Mouse (Mus musculus) gastrocnemius, adult 8-10 months (tissue): ENCODE data around the gene Timp3. TPM values are rescaled to one million over a fixed set of nuclear protein-coding genes. Genes with fewer than 3 reads are reported as not detected.

Experiments
- DNase-seq, 2 experiments: peaks; one replicate each; pipeline ENCODE4 v3.0.0; 2022; ENCODE audit warnings: low spot score in 2 of 2
- total RNA-seq, 4 experiments: library from RNA; stranded (reverse); gene quantifications; 2 replicates each; pipeline ENCODE4 v1.2.4; 2022

Timp3 gene
- total RNA-seq, 4 experiments from 2014 or later = 47.0 to 80.7 (median 56.9) TPM

DNA sequence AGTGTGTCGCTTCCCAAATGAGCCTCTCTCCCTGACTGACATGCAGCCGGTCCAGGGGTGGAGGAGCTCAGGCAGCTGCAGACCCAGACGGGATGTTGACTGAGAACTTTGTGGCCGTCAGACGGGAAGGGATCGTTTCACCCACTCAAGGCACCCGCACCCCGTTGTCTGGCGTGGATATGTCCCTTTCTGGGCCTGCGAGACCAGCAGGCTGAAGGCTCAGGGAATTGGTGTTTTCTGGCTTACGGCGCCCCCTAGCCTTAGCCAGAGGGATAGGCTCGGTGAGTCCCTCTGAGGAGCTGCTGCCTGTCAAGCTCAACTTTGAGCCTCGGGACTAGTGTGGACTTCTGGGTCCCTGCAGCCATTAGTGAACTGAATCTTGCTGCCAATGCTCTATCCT lies 4.1 kb upstream of the Timp3 start:
- DNase-seq = peak in 1 of 2 experiments; percentile 60

DNA sequence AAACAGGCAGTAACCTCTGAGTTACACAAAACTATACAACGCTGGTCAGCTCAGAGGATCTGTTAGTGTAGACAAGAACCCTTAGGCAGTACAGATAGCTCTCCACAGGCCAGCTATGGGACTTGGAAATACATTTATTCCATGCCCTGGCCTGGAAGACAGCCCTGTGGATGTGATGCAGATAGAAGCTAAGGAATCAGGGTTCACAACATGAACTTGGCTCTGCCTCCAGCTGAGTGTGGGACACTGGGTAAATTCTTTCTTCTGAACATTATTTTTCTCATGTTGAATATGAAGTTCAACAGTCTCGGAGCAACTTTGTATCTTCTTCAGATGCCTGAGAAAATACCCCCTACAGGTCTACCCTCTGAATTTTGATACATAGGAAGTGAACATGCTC lies 2.9 kb upstream of the Timp3 start:
- DNase-seq = no peak

DNA sequence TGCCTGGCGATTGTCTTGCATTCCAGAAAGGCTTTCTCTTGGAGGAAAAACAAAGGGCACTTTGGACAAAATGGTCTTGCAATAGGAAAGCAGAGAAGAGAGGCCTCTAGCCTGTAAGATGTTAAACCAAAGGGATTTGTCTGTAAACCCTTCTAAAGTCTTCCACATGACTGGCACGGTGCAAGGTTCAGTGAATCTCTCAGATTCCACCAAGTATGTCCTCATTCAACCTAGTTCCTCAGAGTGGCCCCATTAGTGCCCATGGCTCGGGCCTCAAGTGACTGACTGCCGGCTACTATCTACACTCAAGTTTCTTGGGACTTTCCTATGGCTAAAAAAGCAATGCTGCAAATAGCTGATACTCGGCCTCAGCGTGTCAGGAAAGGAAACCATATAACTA lies 1.8 kb upstream of the Timp3 start:
- DNase-seq = no peak

DNA sequence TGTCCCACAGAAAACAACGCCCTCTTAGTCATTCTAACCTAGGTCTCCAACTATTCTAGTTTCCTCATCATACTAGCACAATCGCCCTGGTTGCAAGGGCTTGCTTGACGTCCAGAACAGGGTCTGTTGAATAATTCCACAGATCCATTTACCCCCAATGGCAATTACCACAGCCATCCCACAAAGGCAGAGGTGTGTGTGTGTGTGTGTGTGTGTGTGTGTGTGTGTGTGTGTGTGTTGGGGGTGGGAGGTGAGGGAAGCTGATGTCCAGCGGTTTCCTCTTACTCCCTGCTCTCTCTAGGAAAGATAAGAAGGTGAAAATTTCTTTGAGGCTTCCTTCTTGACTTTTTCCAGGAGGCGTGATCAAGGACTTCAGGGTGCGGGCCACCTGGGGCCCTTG lies 377 bp upstream of the Timp3 start:
- no peak for DNase-seq

DNA sequence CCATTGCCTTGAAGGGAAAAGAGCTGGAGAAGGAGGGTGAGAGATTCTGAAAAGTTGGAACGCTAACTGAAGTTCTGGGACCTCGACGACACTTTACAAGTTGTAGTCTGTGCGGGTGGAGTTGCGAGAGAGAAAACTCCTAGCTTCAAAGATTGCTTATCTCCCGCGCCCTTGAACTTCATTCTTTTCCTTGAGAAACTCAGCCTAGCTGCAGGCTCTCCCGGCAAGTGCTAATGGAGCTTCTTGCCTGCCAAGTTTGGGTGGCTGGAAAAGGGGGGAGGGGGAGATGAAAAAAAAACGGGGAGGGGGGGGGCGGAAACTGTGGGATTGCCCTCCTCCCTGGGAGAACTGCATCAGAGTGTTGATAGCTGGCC lies 932 bp downstream of the Timp3 start:
- no peak for DNase-seq

DNA sequence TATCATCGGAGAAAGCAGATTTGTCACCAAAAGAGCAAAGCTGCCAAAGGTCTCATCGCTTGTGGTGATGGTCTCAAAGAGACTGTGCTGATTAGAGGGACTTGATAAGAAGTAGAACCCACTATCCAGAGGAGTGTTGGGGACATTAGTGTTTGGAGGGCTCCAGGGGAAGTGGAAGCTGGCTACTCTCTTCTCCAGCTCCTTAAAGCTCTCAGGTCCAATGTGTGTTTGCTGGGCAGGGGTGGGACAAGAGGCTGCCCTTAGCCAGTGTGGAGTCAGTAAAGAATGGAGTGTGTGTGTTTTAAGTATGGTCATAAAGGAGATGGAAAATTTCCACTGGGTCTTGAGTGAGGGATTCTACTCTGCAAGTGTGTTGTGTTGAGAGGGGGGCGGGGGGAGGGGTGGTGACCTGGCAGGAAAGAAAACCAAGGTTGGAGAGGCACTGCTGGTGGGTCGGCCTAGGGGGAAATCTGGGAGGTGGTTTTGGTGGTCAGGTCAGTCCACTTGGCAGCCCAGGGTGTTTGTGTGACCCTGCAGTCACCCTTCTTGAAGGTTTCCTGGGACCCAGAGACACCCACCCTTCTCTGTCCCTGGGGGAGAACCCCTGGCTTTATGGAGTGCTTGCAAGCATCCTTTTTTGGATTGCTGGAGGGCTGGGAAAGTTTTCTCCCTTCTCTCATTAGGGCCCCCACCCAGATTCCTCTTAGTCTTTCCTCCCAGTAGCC lies 1.6 kb downstream of the Timp3 start:
- DNase-seq = no peak

DNA sequence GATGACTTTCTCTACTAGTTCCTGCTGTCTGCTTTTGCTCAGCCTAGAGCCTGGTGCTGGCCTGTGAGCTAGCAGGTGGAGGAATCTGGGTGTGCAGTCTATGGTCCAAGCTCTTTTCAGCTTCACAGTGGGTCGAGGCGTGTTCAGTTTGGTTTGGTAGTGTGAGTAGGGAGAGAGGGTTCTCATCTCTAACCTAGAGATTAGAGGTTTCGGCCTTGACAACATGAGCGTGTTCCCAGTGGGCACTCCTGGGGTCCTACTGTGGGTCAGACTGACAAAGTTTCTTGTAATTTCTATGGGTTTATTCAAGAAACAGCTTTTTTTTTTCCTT lies 2.1 kb downstream of the Timp3 start:
- DNase-seq = no peak

DNA sequence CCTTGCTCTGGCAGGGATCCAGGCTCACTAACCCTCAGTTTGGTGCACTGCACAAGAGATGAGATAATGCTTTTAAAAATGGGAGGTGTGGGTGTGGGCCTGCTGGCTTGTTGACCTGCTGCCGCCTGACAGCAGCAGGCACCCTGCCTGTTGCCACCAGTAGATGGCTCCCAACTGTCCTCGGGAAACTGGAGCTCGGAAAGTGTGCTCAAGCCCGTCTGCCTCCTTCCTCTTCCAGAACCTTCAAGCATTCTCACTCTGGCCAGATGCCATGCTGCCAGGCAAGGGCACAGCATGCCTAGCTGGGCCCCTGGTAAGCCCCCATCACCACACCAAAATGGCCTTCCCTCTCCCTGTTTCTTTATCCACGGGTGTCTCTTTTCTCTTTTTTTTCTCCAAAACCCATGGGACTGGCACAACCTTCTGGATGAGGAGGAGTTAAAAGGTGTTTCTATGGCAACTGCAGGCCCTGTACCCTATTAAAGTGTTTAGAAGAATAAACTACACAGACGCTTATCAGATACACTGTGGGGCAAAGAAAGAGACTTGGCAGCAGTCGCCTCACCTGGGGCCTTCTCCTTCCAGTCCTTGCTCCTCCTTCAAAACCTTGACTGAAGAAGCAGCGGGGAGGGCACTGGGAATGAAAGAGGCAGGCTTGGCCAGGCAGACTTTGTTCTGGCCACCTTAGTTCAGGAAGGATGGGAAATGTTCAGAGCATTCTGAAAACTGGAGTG lies 2.8 kb downstream of the Timp3 start:
- peak; percentile 74 to 81 for DNase-seq

DNA sequence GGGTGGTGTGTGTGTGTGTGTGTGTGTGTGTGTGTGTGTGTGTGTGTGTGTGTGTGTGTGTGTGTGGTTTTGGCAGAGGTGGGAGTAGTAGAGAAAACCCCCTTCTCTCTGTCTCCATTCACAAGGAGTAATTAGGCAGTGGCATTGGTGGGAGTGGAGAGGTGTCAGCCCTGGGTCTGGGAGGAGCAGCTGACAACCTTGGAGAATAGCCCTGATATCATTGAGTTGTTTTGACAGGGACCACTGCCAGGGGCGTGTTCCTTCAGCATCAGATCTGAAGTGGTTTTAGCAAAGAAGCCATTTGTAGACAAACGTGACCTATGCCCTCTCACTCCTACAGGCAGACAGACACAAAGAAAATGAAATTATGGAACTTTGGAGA lies 3.3 kb downstream of the Timp3 start:
- no peak for DNase-seq

DNA sequence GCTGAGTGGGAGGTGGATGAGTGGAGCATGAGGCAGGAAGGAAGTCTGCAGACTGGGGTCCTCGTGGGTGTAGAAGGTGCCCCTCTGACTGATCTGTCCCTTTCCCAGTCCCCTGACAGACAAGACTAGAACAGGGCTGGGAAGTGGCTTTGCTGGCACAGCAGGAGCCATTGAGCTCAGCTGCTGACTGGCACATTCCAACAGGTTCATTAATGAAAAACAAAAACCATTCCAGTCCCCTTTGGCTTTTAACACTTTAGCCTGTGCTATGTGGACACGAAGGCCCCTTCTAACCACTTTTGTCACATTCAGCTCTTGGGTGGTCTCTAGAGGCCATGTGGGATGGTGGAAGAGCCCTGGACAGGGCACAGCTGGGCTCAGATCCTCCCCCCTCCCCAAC lies 4.4 kb downstream of the Timp3 start:
- no peak for DNase-seq

DNA sequence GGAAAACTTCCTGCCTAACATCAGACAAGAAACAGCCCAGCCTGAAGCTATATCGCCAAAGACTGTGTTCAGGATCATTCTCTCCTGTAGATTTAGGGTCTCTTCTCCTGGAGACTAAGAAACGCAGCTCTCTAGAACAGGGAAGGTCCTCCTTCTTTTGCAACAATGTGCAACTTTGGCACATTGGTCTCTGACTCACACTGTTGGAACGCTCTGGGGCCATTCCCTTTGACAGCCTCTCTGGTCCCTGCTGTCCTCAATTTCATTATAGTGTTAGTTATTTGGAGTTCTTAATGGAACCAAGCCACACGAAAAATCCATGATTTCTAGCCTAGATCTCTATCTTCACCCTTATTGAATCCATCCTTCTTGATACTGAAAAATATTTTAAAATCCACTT lies 7.1 kb downstream of the Timp3 start:
- DNase-seq = no peak

DNA sequence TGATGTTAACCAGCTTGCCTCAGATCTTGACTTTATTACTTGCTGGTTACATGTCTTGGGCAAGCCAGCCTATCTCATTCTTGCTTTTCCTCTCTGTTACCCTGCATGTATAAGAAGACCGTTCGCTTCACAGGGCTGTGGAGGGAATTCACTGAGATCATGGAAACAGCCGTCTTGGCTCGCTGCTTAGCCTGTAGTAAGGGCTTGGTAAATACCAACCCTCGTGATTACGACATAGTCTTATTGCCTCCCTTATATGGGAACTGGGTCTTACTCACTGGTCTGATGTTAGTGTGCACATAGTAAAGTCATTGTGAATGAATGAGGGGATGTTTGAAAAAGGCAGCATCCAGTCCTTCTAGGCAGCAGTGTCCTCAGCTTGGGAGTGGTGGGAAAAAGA lies 10.4 kb downstream of the Timp3 start:
- DNase-seq = no peak

DNA sequence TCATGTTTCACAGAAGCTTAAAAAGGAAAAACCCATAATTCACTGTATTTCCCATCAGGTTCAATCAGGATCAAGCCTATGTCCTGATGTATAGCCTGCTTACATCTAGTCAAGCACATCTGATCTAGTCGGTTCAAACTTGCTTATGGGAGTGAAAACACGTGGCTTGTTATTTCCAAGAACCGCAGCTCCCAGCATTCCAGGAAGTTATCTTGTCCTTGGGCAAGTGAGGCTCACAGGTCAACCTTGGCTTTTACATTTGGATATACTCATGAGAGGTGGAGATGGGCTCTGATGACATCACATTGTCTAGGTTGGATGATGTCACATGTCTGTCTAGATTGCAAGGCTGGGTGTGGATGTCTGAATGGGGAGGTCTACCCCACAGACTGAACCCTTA lies 12.8 kb downstream of the Timp3 start:
- DNase-seq = no peak

DNA sequence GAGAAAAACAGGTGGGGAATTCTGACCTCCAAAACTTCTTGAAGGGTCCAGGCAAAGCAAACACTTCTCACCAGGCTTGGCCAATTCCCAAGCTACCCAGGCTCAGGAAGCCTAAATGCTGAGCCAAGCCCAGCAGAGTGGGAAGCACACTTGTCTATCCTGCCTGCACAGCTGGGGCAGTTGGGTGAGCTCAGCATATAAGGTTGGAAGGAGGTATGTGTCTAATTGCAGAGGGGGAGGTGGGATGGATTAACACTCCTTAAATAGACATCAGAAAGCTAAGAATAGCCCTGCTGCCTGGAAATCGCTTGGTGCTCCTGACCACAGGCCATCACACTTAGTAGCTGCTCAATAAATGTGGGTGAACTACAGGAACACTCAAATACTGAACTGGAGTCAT lies 13.3 kb downstream of the Timp3 start:
- no peak for DNase-seq

DNA sequence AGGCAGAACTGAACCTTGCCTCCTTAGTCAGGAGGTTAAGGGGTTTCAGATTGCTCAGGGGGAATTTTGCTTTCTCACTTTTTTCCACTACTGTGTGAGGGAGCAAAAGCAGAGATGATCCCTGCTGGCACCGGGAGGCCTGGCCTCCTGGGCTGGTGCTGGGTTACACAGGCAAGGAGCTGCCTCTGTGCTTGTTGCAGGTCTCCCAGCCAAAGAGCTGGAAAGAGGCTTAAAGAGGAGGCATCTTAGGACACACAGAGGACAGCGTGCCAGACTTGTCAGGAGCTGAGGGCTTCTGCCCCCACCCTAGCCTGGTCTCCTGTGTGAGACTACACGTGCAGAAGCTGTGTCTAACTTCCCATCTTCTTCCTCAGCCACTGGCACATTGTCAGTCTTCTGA lies 15.3 kb downstream of the Timp3 start:
- peak; percentile 49 to 73 for DNase-seq

DNA sequence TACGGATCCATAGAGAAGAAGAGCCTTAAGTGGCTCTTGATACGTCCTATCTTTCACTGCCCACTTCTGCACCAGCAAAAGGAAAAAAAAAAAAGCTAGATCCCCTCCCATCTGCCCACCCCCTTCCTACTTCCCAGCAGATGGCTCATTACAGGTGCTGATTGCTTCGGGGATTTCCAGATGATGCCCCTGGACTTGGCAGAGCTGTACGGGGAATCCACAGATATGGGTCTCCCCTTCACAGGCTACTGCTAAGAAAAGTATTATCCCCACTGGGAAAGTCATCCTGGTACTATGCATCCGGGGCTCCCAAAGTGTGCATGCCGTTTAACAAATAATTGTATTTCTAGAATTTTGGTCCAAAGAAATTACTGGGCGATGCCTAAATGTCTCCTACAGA lies 17.5 kb downstream of the Timp3 start:
- no peak for DNase-seq

DNA sequence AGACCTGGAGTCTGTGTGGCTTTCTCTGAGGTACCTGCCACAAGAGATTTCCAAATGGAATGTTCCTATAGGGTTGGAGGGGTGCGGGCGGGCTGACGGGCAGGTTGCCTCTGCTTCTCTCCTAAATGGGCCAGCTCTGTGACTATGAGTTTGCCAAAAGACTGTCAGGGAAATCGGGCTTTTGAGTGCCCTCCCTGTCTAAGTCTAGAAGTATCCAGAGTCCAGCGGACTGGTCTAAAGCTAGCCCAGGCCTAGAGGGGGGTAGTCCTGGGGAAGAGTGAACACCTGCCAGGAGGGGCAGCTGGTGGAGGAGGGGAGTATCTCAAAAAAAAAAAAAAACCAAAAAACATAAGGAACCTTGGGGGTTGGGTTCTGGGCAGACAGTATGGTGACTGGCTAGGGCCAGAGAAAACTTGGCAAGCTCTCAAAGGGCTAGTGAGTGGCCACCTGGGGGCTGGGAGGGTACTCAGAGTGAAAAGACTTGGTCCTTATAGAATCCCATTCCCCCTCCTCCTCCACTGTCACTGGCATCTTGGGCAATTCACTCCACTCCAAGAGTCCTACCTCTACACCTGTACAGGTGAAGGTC lies 18.5 kb downstream of the Timp3 start:
- no peak for DNase-seq

DNA sequence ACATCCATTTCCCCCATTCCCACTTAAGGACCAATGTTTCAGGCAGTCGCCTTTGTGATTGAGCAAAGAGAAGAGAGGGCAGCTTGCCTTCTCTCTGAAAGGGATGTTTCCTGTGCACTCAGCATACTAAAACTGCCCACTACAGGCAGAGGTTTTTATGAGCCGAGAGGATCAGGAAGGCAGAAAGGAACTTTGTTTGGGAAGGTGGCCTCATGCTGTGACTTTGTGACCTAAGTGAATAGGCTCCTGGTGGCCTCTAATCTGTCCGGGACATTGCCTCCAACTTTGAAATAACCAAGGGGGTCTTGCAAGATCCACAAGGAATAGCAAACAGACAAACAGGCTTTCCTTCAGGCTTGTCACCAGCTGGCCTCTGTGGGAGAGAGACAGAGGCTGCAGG lies 19.4 kb downstream of the Timp3 start:
- no peak for DNase-seq

DNA sequence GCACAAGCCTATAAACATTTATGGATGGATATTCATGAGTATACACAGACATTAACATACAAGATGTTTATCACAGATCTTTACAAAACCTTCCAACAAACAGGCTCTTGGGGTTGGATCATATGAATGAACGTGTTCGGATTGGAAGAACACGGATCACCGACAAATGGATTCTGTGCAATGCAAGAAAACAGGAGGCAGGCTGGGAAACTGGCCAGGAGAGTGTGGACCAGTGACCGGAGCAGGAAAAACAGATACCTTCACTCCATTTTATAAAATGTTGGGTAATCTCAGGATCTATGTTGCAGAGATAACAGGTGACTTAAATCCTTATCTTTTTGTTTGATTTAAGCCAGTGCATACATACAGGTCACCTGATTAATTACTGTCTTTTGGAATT lies 20.0 kb downstream of the Timp3 start:
- DNase-seq = no peak

DNA sequence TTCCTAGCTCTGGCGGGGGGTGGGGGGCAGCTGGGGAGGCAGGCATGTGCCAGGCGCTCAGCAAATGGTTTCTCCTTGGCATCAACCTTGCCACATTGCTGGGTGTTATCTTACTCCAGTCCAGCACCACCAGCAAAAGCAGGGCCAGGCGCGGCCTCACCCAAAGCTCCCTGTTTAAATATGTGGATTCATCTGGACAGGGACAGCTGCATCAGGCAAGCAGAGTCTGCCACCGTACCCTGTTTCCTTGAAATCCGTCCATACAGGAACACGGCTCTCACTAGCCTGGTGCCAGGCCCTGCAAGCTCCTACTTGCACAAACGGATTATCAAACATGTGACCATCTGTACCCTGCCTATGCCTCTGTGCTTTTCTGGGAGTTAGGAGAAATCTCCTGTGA lies 21.0 kb downstream of the Timp3 start:
- peak; percentile 67 to 85 for DNase-seq

DNA sequence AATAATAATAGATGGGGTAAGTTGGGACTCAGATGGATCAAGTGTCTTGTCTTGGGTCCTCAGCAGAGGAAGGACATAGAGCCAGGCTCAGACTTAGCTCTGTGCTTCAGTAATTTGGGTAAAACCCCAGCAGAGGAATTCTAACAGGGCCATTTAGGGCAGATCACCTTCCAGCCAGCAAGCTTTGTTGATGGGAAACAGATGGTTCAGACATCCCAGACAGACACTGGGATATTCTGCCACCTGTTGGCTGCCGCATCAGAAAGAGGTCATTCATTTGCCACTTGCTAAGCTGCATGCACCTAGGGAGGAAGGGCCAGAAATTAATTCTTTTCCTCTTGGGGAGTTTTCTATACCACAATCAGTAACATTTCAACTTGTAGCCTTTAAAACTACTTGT lies 21.8 kb downstream of the Timp3 start:
- DNase-seq = no peak

DNA sequence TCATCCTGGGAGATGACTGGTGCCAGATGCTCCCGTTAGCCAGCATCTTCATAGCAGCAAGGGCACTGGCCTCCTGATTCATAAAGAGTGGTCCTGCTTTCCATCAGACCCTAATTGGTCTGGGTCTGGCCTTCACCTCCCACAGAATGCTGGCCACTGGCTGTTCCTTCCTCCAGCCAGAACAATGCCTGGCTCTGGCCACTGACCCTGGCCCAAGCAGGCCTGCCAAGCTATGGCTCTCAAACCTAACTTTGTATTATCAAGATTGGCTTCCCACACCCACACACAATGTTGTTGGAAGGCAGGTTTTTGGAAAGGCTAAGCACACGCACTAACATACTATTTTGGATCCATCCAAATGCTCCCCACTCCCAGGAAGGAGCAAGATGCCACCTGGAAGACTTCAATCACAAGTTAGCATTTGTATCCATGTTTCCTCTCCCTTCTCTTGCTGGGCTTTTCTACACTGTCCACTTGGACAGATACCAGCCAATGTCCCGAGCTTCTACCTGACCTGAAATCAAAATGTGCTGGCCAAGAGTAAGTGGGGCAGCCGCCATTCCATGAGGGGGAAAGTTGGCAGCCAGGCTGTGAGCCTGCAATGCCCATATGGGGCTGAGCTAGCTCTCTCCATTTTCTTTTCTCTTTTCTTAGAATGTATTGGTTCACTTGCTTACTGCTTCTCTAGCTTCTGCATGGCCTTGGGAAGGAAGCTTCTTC lies 23.3 kb downstream of the Timp3 start:
- no peak for DNase-seq
